Mouse (Mus musculus) hindbrain, embryonic 16.5 days (tissue): ENCODE results near the gene Cbarp. TPM values are rescaled to one million over a fixed set of nuclear protein-coding genes. Genes with fewer than 3 reads are reported as not detected.

ENCODE experiments used
- ATAC-seq: fragments of 200-750 bp; cut with Nextera tagmentation; 2 replicates; pipeline ENCODE4 v1.8.0; 2017; ENCODE audit warnings: moderate TSS enrichment, moderate library complexity
- H3K27ac ChIP-seq: fragments of 300-500 bp; sonication (generic); 2 replicates; pipeline ENCODE4 v1.5.1; 2014; ENCODE audit warnings: low read depth, mild to moderate bottlenecking, control low read depth, low read length, moderate library complexity
- H3K27me3 ChIP-seq: fragments of 300-500 bp; sonication (generic); replicated peaks from 2 replicates; pipeline ENCODE4 v1.6.1; 2014; ENCODE audit warnings: low read length; ENCODE audit not compliant: control insufficient read depth, insufficient read depth
- H3K36me3 ChIP-seq: fragments of 300-500 bp; sonication (generic); 2 replicates; pipeline ENCODE4 v1.6.1; 2014; ENCODE audit warnings: mild to moderate bottlenecking, low read length, moderate library complexity, mixed read lengths; ENCODE audit not compliant: control insufficient read depth, insufficient read depth
- H3K4me1 ChIP-seq: fragments of 300-500 bp; sonication (generic); 2 replicates; pipeline ENCODE4 v1.6.1; 2014; ENCODE audit warnings: low read depth, low read length; ENCODE audit not compliant: control insufficient read depth, insufficient read depth
- H3K4me2 ChIP-seq: fragments of 300-500 bp; sonication (generic); 2 replicates; pipeline ENCODE4 v1.6.1; 2014; ENCODE audit warnings: mild to moderate bottlenecking, low read length, control low read depth, moderate library complexity
- H3K4me3 ChIP-seq: fragments of 300-500 bp; sonication (generic); 2 replicates; pipeline ENCODE4 v1.5.1; 2014; ENCODE audit warnings: mild to moderate bottlenecking, low read length, control low read depth, moderate library complexity
- H3K9ac ChIP-seq: fragments of 300-500 bp; sonication (generic); 2 replicates; pipeline ENCODE4 v1.6.1; 2014; ENCODE audit warnings: low read depth, mild to moderate bottlenecking, control low read depth, low read length, moderate library complexity
- H3K9me3 ChIP-seq: fragments of 300-500 bp; sonication (generic); 2 replicates; pipeline ENCODE4 v1.6.1; 2014; ENCODE audit warnings: mild to moderate bottlenecking, low read length, moderate library complexity; ENCODE audit not compliant: control insufficient read depth
- WGBS: fragments of 180-500 bp; shearing (Covaris S2); extraction: QIAGEN DNeasy Blood & Tissue Kit; methylation state at CpG from one replicate; pipeline ENCODE4 v1.1.7; 2014; 5-methylcytosine and 5-hydroxymethylcytosine counted together
- polyA plus RNA-seq: library from polyadenylated mRNA; unstranded; fragments of >200 nt; fragmentation: Nextera tagmentation; extraction: Ambion mirVana; gene quantifications from 2 replicates; pipeline ENCODE4 v1.2.1, GENCODE M21; 2015

Gene Cbarp
- 98.8 and 130 TPM in 2 replicates for polyA plus RNA-seq

- Histone ChIP-seq H3K4me2 (peak within 1 kb of the TSS; percentile 61), H3K4me1 (peaks cover 42% of the 10 kb centered on the region), H3K9me3 (no peaks in the 10 kb centered on the region), H3K27me3 (no peaks in the 10 kb centered on the region), H3K27ac (peak within 1 kb of the TSS; percentile 92), H3K4me3 (peak within 1 kb of the TSS; percentile 32), H3K36me3 (peaks cover 17% of the 10 kb centered on the region; the same call in 1 of the 2 replicates), H3K9ac (peak within 1 kb of the TSS; percentile 56)
- no peak for ATAC-seq
- 71% methylated on average over 10 of the region's 10 CpGs for WGBS
Observed at GRCm38 (mm10) chr10:80140666-80141035, at the start of gene Cbarp. Gene Cbarp, minus strand, starts transcription at chr10:80140835.

- H3K27ac ChIP-seq, result peak overlapping the region; percentile 59; the same call in 1 of the 2 replicates
- peaks cover 11% of the 10 kb centered on the region for H3K4me1 ChIP-seq
- WGBS, result 8% methylated on average over 21 of the region's 21 CpGs
- no peaks in the 10 kb centered on the region for H3K9me3 ChIP-seq
- no peak for ATAC-seq
- peaks cover 7% of the 10 kb centered on the region for H3K36me3 ChIP-seq
- H3K27me3 ChIP-seq, result 0 out of 2 replicates have a peak, but pooled peaks cover 2% of the 10 kb centered on the region
- peak overlapping the region; percentile 71 for H3K9ac ChIP-seq
- H3K4me2 ChIP-seq, result peak overlapping the region; percentile 58
- H3K4me3 ChIP-seq, result peak overlapping the region; percentile 36
Observed at GRCm38 (mm10) chr10:80189999-80190398, 49.4 kb upstream of the Cbarp start.

DNA sequence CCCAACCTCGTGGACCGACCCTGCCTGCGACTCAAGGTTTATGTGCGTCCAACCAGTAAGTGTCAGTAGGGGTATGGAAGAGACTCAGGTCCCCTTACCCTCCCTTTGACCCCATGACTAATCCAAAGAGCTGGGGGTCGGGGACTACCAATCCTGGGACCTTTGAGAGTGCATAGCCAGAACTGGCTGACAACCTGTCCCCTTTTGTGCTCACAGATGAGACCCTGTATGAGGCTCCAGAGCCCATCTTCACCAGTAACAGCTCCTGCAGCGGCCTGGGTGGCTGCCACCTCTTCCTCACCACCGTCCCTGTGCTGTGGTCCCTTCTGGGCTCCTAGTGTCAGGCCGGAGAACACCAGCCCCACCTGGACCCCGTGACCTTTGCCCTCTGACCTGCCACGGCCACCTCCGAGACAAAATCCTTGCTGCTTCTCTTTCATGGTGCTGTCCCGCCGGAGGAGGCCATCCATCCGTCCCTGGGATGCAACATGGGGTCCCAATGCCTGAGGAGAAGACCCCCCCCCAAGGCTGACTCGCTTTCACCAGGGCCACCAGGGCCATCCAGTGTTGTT lies 47.9 kb upstream of the Cbarp start:
- Histone ChIP-seq H3K9me3 (no peaks in the 10 kb centered on the region), H3K27ac (no peak overlapping the region), H3K36me3 (peaks cover 7% of the 10 kb centered on the region), H3K27me3 (0 out of 2 replicates have a peak, but pooled peaks cover 2% of the 10 kb centered on the region), H3K9ac (no peak overlapping the region; the same call in 1 of the 2 replicates), H3K4me2 (no peak overlapping the region; the same call in 1 of the 2 replicates), H3K4me1 (peaks cover 11% of the 10 kb centered on the region), H3K4me3 (no peak overlapping the region)
- no peak for ATAC-seq
- 63% methylated on average over 15 of the region's 15 CpGs for WGBS

DNA sequence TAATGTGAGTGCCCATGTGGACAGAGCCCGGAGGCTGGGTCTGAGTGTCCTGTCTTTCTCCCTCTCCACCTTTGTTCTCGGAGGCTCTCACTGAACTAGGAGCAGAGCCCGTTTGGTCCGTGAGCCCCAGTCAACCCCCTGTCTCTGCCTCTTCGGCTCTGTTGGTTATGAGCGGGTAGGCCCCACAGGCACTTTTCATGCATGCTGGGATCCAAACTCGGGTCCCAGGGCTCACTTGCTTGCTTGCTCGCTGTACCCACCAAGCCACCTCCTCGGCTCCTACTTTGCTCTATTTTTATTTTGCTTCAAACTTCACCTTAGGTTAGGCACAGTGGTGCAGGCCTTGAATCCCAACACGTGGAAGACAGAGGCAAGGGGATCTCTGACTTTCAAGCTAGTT lies 47.1 kb upstream of the Cbarp start:
- ATAC-seq, result no peak
- Histone ChIP-seq H3K4me2 (no peak overlapping the region), H3K27ac (no peak overlapping the region), H3K27me3 (0 out of 2 replicates have a peak, but pooled peaks cover 2% of the 10 kb centered on the region), H3K4me3 (no peak overlapping the region), H3K36me3 (peaks cover 7% of the 10 kb centered on the region), H3K9me3 (no peaks in the 10 kb centered on the region), H3K4me1 (peaks cover 11% of the 10 kb centered on the region), H3K9ac (no peak overlapping the region)
- 90% methylated on average over 10 of the region's 10 CpGs for WGBS

- H3K4me3 ChIP-seq, result no peak overlapping the region
- WGBS, result 41% methylated on average over 27 of the region's 27 CpGs
- no peak overlapping the region for H3K4me2 ChIP-seq
- H3K4me1 ChIP-seq, result peaks cover 14% of the 10 kb centered on the region
- H3K9me3 ChIP-seq, result no peaks in the 10 kb centered on the region
- no peak overlapping the region for H3K9ac ChIP-seq
- no peak for ATAC-seq
- 0 out of 2 replicates have a peak, but pooled peaks cover 2% of the 10 kb centered on the region for H3K27me3 ChIP-seq
- no peak overlapping the region for H3K27ac ChIP-seq
- H3K36me3 ChIP-seq, result peaks cover 7% of the 10 kb centered on the region
Observed at GRCm38 (mm10) chr10:80186649-80187048, 46.0 kb upstream of the Cbarp start.

DNA sequence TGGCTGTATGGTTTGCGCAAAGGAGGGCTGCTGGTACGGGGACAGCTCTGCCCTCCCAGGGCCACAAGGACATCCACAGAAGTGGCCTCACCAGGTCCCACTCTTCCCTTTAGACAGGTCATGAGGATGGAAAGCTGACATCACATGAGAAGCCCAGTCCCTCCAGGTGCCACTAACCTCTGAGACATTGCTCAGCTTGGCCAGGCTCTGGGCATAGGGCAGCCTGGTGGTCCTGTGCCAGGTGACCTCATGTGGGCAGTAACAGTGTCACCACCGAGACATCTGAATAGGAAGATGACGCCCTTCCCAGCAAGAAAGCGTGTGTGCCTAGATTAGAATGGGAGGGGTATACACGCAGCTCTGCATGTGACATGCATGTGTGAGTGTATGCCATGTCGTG lies 41.9 kb upstream of the Cbarp start:
- no peak for ATAC-seq

GRCm38 (mm10) chr10:80180823-80181222 lies 40.2 kb upstream of the Cbarp start:
- 28% methylated on average over 5 of the region's 5 CpGs for WGBS
- ATAC-seq, result no peak
- H3K4me2 ChIP-seq, result peak overlapping the region; percentile 77
- no peaks in the 10 kb centered on the region for H3K27me3 ChIP-seq
- H3K4me3 ChIP-seq, result peak overlapping the region; percentile 81
- no peak overlapping the region for H3K27ac ChIP-seq
- peaks cover 22% of the 10 kb centered on the region for H3K4me1 ChIP-seq
- H3K36me3 ChIP-seq, result no peaks in the 10 kb centered on the region
- no peaks in the 10 kb centered on the region for H3K9me3 ChIP-seq
- H3K9ac ChIP-seq, result peak overlapping the region; percentile 92

More for the DNA sequence above, 41.9 kb upstream of the Cbarp start:
- Histone ChIP-seq H3K4me2 (no peak overlapping the region), H3K9ac (no peak overlapping the region), H3K36me3 (no peaks in the 10 kb centered on the region), H3K27ac (no peak overlapping the region), H3K4me1 (peaks cover 21% of the 10 kb centered on the region), H3K4me3 (no peak overlapping the region), H3K9me3 (no peaks in the 10 kb centered on the region), H3K27me3 (no peaks in the 10 kb centered on the region)
- 93% methylated on average over 7 of the region's 7 CpGs for WGBS

GRCm38 (mm10) chr10:80180288-80180687 lies 39.7 kb upstream of the Cbarp start:
- H3K27ac ChIP-seq, result no peak overlapping the region
- ATAC-seq, result no peak

DNA sequence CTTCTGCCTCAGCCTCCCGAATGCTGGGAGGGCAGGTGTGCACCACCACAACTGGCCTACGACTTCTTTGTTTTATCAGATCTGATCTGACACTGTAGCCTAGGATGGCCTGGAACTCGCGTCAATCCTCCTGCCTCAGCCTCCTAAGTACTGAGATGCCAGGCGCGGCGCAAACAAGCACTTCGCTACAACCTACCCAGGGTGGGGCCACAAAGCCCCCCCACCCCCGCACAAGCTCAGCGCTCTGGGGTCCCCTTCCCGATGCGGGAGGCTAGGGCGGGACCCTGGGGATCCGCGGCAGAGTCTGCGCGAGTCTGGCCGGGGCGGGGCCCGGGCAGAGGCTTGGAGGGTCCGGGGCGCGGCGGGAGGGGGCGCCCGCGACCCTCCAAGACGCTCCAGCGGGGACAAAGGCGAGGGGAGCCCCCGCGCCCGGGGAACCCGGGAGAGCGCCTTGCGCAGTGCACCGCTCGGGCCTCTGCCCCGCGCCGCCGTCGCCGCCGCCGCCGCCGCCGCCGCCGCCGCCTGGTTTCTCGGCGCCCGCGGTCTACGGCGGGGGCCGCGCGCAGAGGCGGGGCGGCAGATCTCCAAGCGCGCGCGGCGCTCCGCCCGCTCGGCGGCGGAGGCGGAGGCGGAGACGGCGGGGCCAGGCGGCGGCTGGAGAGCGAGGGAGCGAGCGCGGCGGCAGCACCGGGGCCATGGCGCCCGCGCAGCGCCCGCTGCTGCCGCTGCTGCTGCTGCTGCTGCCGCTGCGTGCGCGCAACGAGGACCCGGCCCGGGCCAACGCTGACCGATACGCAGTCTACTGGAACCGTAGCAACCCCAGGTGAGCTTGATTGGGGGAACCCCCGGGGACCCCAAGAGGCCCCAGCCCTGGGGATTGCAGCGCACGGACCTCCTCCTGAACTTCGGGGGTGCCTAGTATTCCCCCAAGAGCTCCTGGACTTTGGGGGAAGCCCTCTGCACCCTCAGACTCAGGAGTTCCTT lies 38.7 kb upstream of the Cbarp start, which contains the start of gene Efna2:
TSS of gene Efna2 (plus strand) at position 415 of the 984 bp plus-strand sequence.
- no peaks in the 10 kb centered on the region for H3K9me3 ChIP-seq
- peak within 1 kb of the TSS; percentile 92 for H3K9ac ChIP-seq
- no peaks in the 10 kb centered on the region for H3K27me3 ChIP-seq
- no peaks in the 10 kb centered on the region for H3K36me3 ChIP-seq
- peak within 1 kb of the TSS; percentile 77 for H3K4me2 ChIP-seq
- H3K4me3 ChIP-seq, result peak within 1 kb of the TSS; percentile 81
- 2% methylated on average over 75 of the region's 106 CpGs for WGBS
- H3K27ac ChIP-seq, result peak within 1 kb of the TSS; percentile 82
- H3K4me1 ChIP-seq, result peaks cover 25% of the 10 kb centered on the region
- ATAC-seq, result peak; percentile 77

More at GRCm38 (mm10) chr10:80180288-80180687, 39.7 kb upstream of the Cbarp start:
- Histone ChIP-seq H3K27me3 (no peaks in the 10 kb centered on the region), H3K36me3 (no peaks in the 10 kb centered on the region), H3K9me3 (no peaks in the 10 kb centered on the region), H3K4me3 (peak overlapping the region; percentile 81), H3K4me1 (peaks cover 25% of the 10 kb centered on the region), H3K4me2 (peak overlapping the region; percentile 77), H3K9ac (peak overlapping the region; percentile 92)
- 40% methylated on average over 6 of the region's 6 CpGs for WGBS
